Mouse (Mus musculus): Measurements from ENCODE around the gene Pih1d1. TPM values are rescaled to one million over a fixed set of nuclear protein-coding genes. Genes with fewer than 3 reads are reported as not detected.

Pih1d1 gene
- total and polyA plus RNA-seq, 3 experiments: 33.8 to 48.1 (median 36.7) TPM

- Histone ChIP-seq H3K4me3 (peak overlapping the region; percentile 69), H3K27me3 (ENCODE audit: control insufficient read depth, insufficient read depth, low read length) (no peaks in the 10 kb centered on the region), H3K9ac (ENCODE audit: low read depth, low read length) (peak overlapping the region; percentile 92), H3K27ac (peak overlapping the region; percentile 97), H3K79me2 (replicated peaks; ENCODE audit: control insufficient read depth, insufficient read depth, low read length) (no peaks in the 10 kb centered on the region), H3K36me3 (ENCODE audit: control insufficient read depth, insufficient read depth, low read length) (peaks cover 2% of the 10 kb centered on the region), H3K4me1 (ENCODE audit: control insufficient read depth, insufficient read depth, low read length) (peaks cover 6% of the 10 kb centered on the region; the same call in 1 of the 2 replicates)
- TF ChIP-seq EP300 (IDR thresholded peaks at IDR 0.05; ENCODE audit: insufficient read depth, low read depth, low read length) (no peak), CTCF (IDR thresholded peaks at IDR 0.05) (no peak), POLR2A (IDR thresholded peaks at IDR 0.05; ENCODE audit: insufficient read depth, low read depth, low read length) (no peak)
- WGBS: under 1% methylated on average over 5 of the region's 5 CpGs
- intact Hi-C loops (cut with DNase I): no loop called here
- DNase-seq: no peak
Measured at GRCm38 (mm10) chr7:45153586-45153985, 517 bp upstream of the Pih1d1 start.

GRCm38 (mm10) chr7:45154993-45155514 lies 951 bp downstream of the Pih1d1 start:
- H3K27ac ChIP-seq: peak overlapping the region; percentile 97

DNA sequence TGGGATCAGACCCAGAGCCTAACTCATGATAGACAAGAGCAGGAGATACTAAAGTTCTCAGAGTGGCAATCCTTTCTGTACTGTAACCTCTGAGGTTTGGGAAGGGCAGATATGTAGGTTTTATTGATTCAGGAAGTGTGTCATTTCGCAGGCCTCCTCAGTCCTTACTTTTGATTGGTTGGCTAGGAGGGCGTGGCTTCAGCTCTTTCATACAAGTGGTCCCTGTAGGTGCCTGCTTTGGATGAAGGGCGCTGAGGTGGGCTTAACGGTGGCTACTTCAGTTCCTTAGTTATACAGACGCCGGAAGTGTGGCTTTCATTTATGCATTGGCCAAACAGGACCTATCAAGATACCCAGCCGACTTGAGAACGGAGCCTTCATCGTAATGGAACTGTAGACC lies 1.5 kb downstream of the Pih1d1 start:
- Histone ChIP-seq H3K27me3 (ENCODE audit: control insufficient read depth, insufficient read depth, low read length) (no peaks in the 10 kb centered on the region), H3K4me3 (no peak overlapping the region), H3K4me1 (ENCODE audit: control insufficient read depth, insufficient read depth, low read length) (peaks cover 5% of the 10 kb centered on the region; the same call in 1 of the 2 replicates), H3K79me2 (replicated peaks; ENCODE audit: control insufficient read depth, insufficient read depth, low read length) (no peaks in the 10 kb centered on the region), H3K9ac (ENCODE audit: low read depth, low read length) (no peak overlapping the region), H3K27ac (no peak overlapping the region), H3K36me3 (ENCODE audit: control insufficient read depth, insufficient read depth, low read length) (peaks cover 2% of the 10 kb centered on the region)
- intact Hi-C loops (cut with DNase I): no loop called here
- 82% methylated on average over 9 of the region's 9 CpGs for WGBS
- no peak for DNase-seq
- TF ChIP-seq EP300 (IDR thresholded peaks at IDR 0.05; ENCODE audit: insufficient read depth, low read depth, low read length) (no peak), CTCF (IDR thresholded peaks at IDR 0.05) (no peak), POLR2A (IDR thresholded peaks at IDR 0.05; ENCODE audit: insufficient read depth, low read depth, low read length) (no peak)

More at GRCm38 (mm10) chr7:45154993-45155514, 951 bp downstream of the Pih1d1 start:
- Histone ChIP-seq H3K27me3 (ENCODE audit: control insufficient read depth, insufficient read depth, low read length) (no peaks in the 10 kb centered on the region), H3K79me2 (replicated peaks; ENCODE audit: control insufficient read depth, insufficient read depth, low read length) (no peaks in the 10 kb centered on the region), H3K36me3 (ENCODE audit: control insufficient read depth, insufficient read depth, low read length) (peaks cover 2% of the 10 kb centered on the region), H3K4me3 (peak overlapping the region; percentile 69), H3K4me1 (ENCODE audit: control insufficient read depth, insufficient read depth, low read length) (peaks cover 6% of the 10 kb centered on the region; the same call in 1 of the 2 replicates), H3K9ac (ENCODE audit: low read depth, low read length) (no peak overlapping the region)
- WGBS: 65% methylated on average over 12 of the region's 12 CpGs
- intact Hi-C loops (cut with DNase I): loop anchor here (1.0 kb wide), 1 partner anchor 26 kb away; no protein-coding TSS in a partner anchor
- TF ChIP-seq CTCF (IDR thresholded peaks at IDR 0.05) (peak; percentile 66), POLR2A (IDR thresholded peaks at IDR 0.05; ENCODE audit: insufficient read depth, low read depth, low read length) (no peak), EP300 (IDR thresholded peaks at IDR 0.05; ENCODE audit: insufficient read depth, low read depth, low read length) (no peak)
- DNase-seq: peak; percentile 55 to 61

DNA sequence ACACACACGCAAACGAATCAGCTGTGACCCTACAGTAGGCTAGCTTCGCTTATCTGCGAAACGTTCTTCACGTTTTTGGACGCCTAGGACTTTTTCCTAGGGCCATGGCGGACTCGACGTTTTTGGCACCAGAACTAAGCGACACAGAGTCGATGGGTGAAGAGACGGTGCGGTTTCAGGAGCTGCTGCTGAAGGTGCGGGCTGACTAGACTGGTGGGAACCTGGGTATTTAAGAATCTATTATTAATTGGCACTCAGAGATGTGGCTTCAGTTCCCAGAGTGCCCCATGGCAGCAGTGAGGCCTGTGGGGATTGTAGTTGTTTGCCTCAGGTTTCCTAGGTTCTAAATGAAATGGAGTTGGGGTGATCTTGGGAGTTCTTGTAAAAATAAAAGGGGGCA lies 2.1 kb downstream of the Pih1d1 start:
- H3K27ac ChIP-seq: no peak overlapping the region
- peaks cover 2% of the 10 kb centered on the region for H3K36me3 ChIP-seq (ENCODE audit: control insufficient read depth, insufficient read depth, low read length)
- no peak for TF ChIP-seq EP300 (IDR thresholded peaks at IDR 0.05; ENCODE audit: insufficient read depth, low read depth, low read length)
- TF ChIP-seq POLR2A (IDR thresholded peaks at IDR 0.05; ENCODE audit: insufficient read depth, low read depth, low read length): no peak
- no peak for TF ChIP-seq CTCF (IDR thresholded peaks at IDR 0.05)
- no peak overlapping the region for H3K9ac ChIP-seq (ENCODE audit: low read depth, low read length)
- H3K4me3 ChIP-seq: no peak overlapping the region
- peaks cover 1% of the 10 kb centered on the region; the same call in 1 of the 2 replicates for H3K4me1 ChIP-seq (ENCODE audit: control insufficient read depth, insufficient read depth, low read length)
- DNase-seq: no peak
- WGBS: 89% methylated on average over 15 of the region's 15 CpGs
- H3K79me2 ChIP-seq (replicated peaks; ENCODE audit: control insufficient read depth, insufficient read depth, low read length): no peaks in the 10 kb centered on the region
- no peaks in the 10 kb centered on the region for H3K27me3 ChIP-seq (ENCODE audit: control insufficient read depth, insufficient read depth, low read length)
- intact Hi-C loops (cut with DNase I): no loop called here

DNA sequence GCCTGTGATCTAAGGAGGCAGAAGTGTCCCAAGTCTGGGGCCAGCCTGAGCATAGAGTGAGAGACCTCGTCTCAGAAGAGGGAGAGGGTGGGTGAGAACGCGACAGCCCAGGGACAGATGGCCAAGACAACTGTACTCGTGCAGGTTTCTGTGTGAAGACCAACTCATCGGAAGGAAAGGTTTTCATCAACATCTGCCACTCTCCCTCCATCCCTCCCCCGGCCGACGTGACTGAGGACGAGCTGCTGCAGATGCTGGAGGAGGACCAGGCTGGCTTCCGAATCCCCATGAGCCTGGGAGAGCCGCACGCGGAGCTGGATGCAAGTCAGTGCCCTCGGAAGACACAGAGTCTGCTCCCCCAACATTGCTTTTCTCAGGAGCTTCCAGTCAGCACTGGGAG lies 3.4 kb downstream of the Pih1d1 start:
- H3K9ac ChIP-seq (ENCODE audit: low read depth, low read length): no peak overlapping the region
- H3K4me1 ChIP-seq (ENCODE audit: control insufficient read depth, insufficient read depth, low read length): peaks cover 3% of the 10 kb centered on the region; the same call in 1 of the 2 replicates
- intact Hi-C loops (cut with DNase I): no loop called here
- H3K27me3 ChIP-seq (ENCODE audit: control insufficient read depth, insufficient read depth, low read length): no peaks in the 10 kb centered on the region
- DNase-seq: no peak
- TF ChIP-seq CTCF (IDR thresholded peaks at IDR 0.05) (no peak), POLR2A (IDR thresholded peaks at IDR 0.05; ENCODE audit: insufficient read depth, low read depth, low read length) (no peak), EP300 (IDR thresholded peaks at IDR 0.05; ENCODE audit: insufficient read depth, low read depth, low read length) (no peak)
- no peak overlapping the region for H3K4me3 ChIP-seq
- no peaks in the 10 kb centered on the region for H3K79me2 ChIP-seq (replicated peaks; ENCODE audit: control insufficient read depth, insufficient read depth, low read length)
- WGBS: 85% methylated on average over 14 of the region's 14 CpGs
- no peak overlapping the region for H3K27ac ChIP-seq
- peaks cover 2% of the 10 kb centered on the region for H3K36me3 ChIP-seq (ENCODE audit: control insufficient read depth, insufficient read depth, low read length)

GRCm38 (mm10) chr7:45158991-45159390 lies 4.9 kb downstream of the Pih1d1 start:
- Histone ChIP-seq H3K36me3 (ENCODE audit: control insufficient read depth, insufficient read depth, low read length) (no peaks in the 10 kb centered on the region), H3K9ac (ENCODE audit: low read depth, low read length) (no peak overlapping the region), H3K27ac (no peak overlapping the region), H3K4me1 (ENCODE audit: control insufficient read depth, insufficient read depth, low read length) (peaks cover 3% of the 10 kb centered on the region; the same call in 1 of the 2 replicates), H3K4me3 (no peak overlapping the region), H3K79me2 (replicated peaks; ENCODE audit: control insufficient read depth, insufficient read depth, low read length) (no peaks in the 10 kb centered on the region), H3K27me3 (ENCODE audit: control insufficient read depth, insufficient read depth, low read length) (peaks cover 1% of the 10 kb centered on the region; the same call in 1 of the 2 replicates)
- no peak for TF ChIP-seq POLR2A (IDR thresholded peaks at IDR 0.05; ENCODE audit: insufficient read depth, low read depth, low read length)
- TF ChIP-seq EP300 (IDR thresholded peaks at IDR 0.05; ENCODE audit: insufficient read depth, low read depth, low read length): no peak
- no peak for TF ChIP-seq CTCF (IDR thresholded peaks at IDR 0.05)
- DNase-seq: no peak
- WGBS: 97% methylated on average over 6 of the region's 6 CpGs
- intact Hi-C loops (cut with DNase I): no loop called here

All from heart, adult 2 months (tissue).